Mouse (Mus musculus) G1E (cell line): Measurements from ENCODE around the gene Lyst. TPM values are rescaled to one million over a fixed set of nuclear protein-coding genes. Genes with fewer than 3 reads are reported as not detected.

ENCODE experiments used
- ATAC-seq: 2 replicates; pipeline ENCODE4 v1.8.0; 2016; ENCODE audit warnings: mild to moderate bottlenecking; ENCODE audit not compliant: insufficient number of reproducible peaks, poor library complexity, low FRiP score, severe bottlenecking; ENCODE audit errors: extremely low read depth
- DNase-seq: peaks from one replicate; pipeline ENCODE4 v3.0.0; 2012; ENCODE audit warnings: low spot score
- H3K27me3 ChIP-seq: 2 replicates; pipeline ENCODE4 v1.6.1; 2012; ENCODE audit warnings: mild to moderate bottlenecking, low read length, inconsistent platforms; ENCODE audit not compliant: insufficient read depth
- H3K36me3 ChIP-seq: replicated peaks from 2 replicates; pipeline ENCODE3; 2012; ENCODE audit warnings: mild to moderate bottlenecking, inconsistent platforms
- H3K4me1 ChIP-seq: 2 replicates; pipeline ENCODE4 v1.6.1; 2012; ENCODE audit warnings: low read depth, low read length, inconsistent platforms, mixed read lengths; ENCODE audit not compliant: insufficient read depth
- H3K4me3 ChIP-seq: 2 replicates; pipeline ENCODE4 v1.5.1; 2012; ENCODE audit warnings: low read depth, mild to moderate bottlenecking, inconsistent platforms, low read length, moderate library complexity, mixed read lengths
- H3K9me3 ChIP-seq: replicated peaks from 2 replicates; pipeline ENCODE4 v1.6.1; 2012; ENCODE audit warnings: inconsistent platforms
- CTCF ChIP-seq: IDR thresholded peaks from 2 replicates; pipeline ENCODE4 v1.5.1; 2012; ENCODE audit warnings: low read depth, low read length, inconsistent platforms, mixed read lengths
- GATA1 ChIP-seq: IDR thresholded peaks from 2 replicates; pipeline ENCODE4 v1.6.1; 2012; ENCODE audit warnings: borderline replicate concordance, low read length, inconsistent platforms, mixed read lengths
- GATA2 ChIP-seq: IDR thresholded peaks from 2 replicates; pipeline ENCODE4 v1.6.1; 2012; ENCODE audit warnings: low read depth, low read length, inconsistent platforms, borderline replicate concordance
- POLR2AphosphoS5 ChIP-seq: IDR thresholded peaks from 2 replicates; pipeline ENCODE4 v1.6.1; 2012; ENCODE audit warnings: low read depth, low read length, inconsistent platforms; ENCODE audit not compliant: insufficient replicate concordance
- TAL1 ChIP-seq: conservative IDR thresholded peaks from 2 replicates; pipeline ENCODE4 v1.6.1; 2012; ENCODE audit warnings: low read depth, low read length, inconsistent platforms, mixed read lengths
- polyA plus RNA-seq: library from polyadenylated mRNA; stranded (reverse); fragments of >175 nt; gene quantifications from 2 replicates; pipeline ENCODE4 v1.2.3, GENCODE M21; 2012
- total RNA-seq, 2 experiments: library from RNA; stranded (forward) in 1 of 2; stranded (reverse) in 1 of 2; fragments of 200-1000 nt in 1 of 2; fragments of >200 nt in 1 of 2; fragmentation: Nextera tagmentation in 1 of 2; gene quantifications; 2 replicates each; pipeline ENCODE4 v1.2.3; 2014 to 2017

The Lyst gene
- total and polyA plus RNA-seq, 3 experiments: 0.57 to 22.0 (median 19.2) TPM

DNA sequence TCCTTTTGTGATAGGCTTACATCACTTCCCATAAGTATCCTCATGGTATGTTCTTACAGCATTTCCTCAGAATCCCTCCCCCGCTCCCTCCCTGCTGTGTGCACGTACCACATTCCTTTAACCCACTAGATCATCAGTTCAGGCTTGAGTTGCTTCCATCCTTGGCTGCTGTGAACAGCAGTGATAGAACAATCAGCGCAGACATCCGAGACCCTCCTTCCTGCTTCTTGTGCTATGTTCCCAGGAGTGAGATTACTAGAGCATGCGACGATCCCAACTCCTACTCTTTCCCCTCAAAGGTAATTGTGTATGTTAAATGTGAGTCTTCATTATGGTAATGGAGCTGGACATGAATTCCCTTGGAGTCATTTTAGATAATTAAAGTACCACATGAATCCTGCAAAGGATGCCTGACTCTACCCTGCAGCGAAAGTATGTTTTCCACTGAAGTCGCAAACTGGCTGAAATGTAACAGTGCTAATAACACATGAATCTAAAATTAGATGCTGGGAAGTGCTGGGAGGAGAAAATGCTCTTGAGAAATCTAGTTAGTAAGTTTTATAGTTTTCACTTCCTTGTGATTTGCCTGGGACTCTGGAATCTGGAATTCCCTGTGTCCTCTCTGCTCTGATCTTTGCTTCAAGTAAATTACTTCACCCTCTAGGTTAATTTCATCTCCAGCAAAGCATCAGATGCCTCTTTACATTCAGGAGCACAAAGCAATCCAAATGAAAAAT is 13.6 kb upstream of the Lyst start:
- TF ChIP-seq TAL1: no peak
- TF ChIP-seq GATA2: no peak
- no peak for TF ChIP-seq CTCF
- no peak for TF ChIP-seq POLR2AphosphoS5
- TF ChIP-seq GATA1: no peak
- Histone ChIP-seq H3K4me3 (no peak overlapping the region), H3K36me3 (no peaks in the 10 kb centered on the region), H3K27me3 (peaks cover 13% of the 10 kb centered on the region; the same call in 1 of the 2 replicates), H3K9me3 (no peaks in the 10 kb centered on the region), H3K4me1 (no peaks in the 10 kb centered on the region)
- ATAC-seq (no peak), DNase-seq (no peak)

DNA sequence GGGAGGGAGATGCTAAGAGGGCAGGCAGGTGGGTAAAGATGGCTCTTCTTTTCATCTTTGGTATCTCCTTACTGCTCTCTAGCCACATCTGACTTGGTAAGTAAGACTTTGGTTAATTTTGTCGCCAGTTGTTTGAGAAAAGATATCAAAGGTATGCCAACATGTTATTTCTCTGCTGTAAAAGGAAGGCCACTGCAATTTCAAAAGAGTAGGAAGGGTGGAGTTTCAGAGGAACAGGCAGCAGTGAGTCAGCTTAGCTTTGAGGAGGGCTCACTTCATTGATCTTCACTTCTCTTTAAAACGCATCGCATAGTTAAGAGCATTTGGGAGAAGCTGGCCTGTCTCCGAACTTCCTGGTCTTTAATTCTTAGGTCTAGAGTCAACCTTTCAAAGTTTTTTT is 8.2 kb upstream of the Lyst start:
- Histone ChIP-seq H3K4me3 (no peak overlapping the region), H3K4me1 (no peaks in the 10 kb centered on the region; the same call in 1 of the 2 replicates), H3K36me3 (no peaks in the 10 kb centered on the region), H3K9me3 (no peaks in the 10 kb centered on the region), H3K27me3 (peaks cover 15% of the 10 kb centered on the region; the same call in 1 of the 2 replicates)
- ATAC-seq (no peak), DNase-seq (no peak)
- TF ChIP-seq GATA2 (no peak), GATA1 (no peak), CTCF (no peak), POLR2AphosphoS5 (no peak), TAL1 (no peak)

DNA sequence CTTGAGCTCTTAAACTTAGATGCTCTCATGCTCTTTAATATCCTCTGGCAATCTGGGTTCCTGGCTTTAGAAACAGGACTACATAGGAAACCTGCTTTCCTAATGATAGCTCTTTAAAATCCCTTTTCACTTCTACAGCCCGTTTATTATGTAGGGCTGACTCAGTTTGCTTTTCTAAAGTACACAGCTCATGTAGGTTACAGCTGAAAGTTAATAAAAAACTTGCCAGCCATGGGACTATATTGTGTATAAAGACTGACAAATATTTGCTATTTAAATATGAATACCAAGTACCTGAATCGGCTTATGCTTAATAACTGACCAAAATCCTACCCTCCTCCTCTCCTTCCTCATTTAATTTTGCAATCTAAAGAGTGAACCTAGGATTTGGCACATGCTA is 6.7 kb upstream of the Lyst start:
- Histone ChIP-seq H3K9me3 (no peaks in the 10 kb centered on the region), H3K4me3 (no peak overlapping the region), H3K4me1 (no peaks in the 10 kb centered on the region; the same call in 1 of the 2 replicates), H3K27me3 (peaks cover 15% of the 10 kb centered on the region; the same call in 1 of the 2 replicates), H3K36me3 (no peaks in the 10 kb centered on the region)
- TF ChIP-seq GATA2: no peak
- no peak for TF ChIP-seq TAL1
- no peak for TF ChIP-seq GATA1
- TF ChIP-seq CTCF: no peak
- TF ChIP-seq POLR2AphosphoS5: no peak
- no peak for DNase-seq
- ATAC-seq: no peak

DNA sequence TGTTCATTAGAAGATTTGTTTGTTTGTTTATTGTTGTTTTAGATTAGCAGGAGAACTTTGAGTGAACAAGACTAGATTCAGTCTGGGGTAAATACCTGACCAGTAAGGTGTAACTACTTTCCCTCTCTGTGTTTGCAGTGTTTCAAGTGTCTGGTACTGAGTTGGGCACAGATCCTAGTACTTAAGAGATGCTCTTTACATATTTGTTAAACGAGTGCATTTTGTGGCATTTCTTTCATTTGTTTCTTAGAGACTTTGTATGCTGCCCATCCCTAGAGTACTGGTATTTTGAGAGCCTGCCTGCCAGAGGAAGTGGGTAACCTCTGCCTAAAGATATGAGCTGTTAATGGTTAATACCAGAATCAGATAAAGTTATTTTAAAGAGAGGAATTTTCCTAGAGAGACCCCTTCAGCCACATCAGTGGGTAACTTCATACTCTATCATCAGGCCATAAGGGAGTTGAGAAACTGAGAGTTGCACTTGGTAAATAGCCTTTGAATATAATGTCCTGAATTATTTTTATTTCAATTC is 2.5 kb upstream of the Lyst start:
- Histone ChIP-seq H3K27me3 (0 out of 2 replicates have a peak, but pooled peaks cover 4% of the 10 kb centered on the region), H3K36me3 (no peaks in the 10 kb centered on the region), H3K4me1 (peaks cover 16% of the 10 kb centered on the region), H3K4me3 (no peak overlapping the region), H3K9me3 (no peaks in the 10 kb centered on the region)
- no peak for ATAC-seq
- DNase-seq: no peak
- TF ChIP-seq GATA1 (no peak), POLR2AphosphoS5 (no peak), CTCF (no peak), GATA2 (no peak), TAL1 (no peak)

DNA sequence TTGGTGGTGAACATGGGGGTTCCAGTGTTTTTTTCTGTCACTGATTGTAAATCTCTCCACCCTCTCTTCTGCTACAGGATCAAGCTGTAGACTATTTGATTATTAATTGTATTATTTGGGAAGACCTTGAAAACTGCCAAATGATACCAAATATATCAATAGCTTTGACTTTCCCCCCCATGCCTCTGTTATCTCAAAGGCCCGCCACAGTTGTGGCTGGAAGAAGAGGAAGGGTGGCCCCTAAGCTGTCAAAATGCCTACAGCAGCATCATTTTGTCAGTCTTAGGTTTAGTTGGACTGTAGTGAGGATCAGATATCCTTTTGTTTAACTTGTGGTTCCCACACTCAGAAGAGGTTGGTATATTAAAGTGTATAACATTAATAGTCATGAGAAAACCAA is 1.7 kb upstream of the Lyst start:
- Histone ChIP-seq H3K27me3 (no peaks in the 10 kb centered on the region), H3K36me3 (no peaks in the 10 kb centered on the region), H3K9me3 (no peaks in the 10 kb centered on the region), H3K4me1 (peaks cover 16% of the 10 kb centered on the region), H3K4me3 (no peak overlapping the region)
- TF ChIP-seq POLR2AphosphoS5 (no peak), GATA1 (no peak), CTCF (no peak), GATA2 (no peak), TAL1 (no peak)
- no peak for DNase-seq
- no peak for ATAC-seq

DNA sequence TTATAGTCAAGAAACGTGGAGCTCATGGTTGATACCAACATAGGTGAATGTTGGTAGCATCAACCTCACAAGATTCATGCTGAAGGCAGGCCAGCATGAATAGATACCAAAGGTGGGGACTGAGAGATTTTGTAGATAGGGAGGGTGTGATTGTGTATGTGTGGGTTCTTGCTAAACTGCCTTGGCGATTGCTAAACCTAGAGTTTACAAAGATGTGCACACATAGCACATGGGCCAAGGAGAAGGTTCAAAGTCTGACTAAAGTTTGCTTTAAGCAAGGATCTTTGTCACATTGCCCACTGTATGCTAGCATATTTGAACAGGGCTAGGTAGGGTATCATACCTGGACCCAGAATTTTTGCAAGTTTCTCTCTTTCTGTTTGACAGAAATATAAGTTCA is 1.2 kb upstream of the Lyst start:
- TF ChIP-seq GATA1 (no peak), GATA2 (no peak), POLR2AphosphoS5 (no peak), CTCF (no peak), TAL1 (no peak)
- H3K4me1 ChIP-seq: peaks cover 16% of the 10 kb centered on the region
- DNase-seq (no peak), ATAC-seq (no peak)
- H3K4me3 ChIP-seq: no peak overlapping the region
- H3K9me3 ChIP-seq: no peaks in the 10 kb centered on the region
- no peaks in the 10 kb centered on the region for H3K36me3 ChIP-seq
- H3K27me3 ChIP-seq: no peaks in the 10 kb centered on the region

DNA sequence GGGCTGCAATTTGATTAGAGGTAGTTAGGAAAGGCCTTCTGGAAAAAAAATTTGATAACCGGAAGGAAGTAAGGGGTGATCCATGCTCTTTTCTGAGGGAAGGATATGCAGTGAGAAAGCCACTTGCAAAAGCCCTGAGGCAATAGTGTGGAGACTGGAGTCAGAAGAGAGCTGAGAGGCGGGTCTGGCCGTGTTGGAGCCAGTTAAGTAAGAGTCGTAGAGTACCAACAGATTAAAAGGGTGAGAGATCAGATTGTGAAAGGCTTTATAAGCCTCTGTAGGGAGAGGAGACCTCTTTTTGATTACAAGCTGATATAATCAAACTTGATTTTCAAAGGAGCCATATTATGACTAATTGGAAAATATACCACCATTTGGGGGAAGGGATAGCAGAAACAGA is 1.7 kb downstream of the Lyst start:
- Histone ChIP-seq H3K4me1 (peaks cover 16% of the 10 kb centered on the region), H3K9me3 (no peaks in the 10 kb centered on the region), H3K36me3 (no peaks in the 10 kb centered on the region), H3K27me3 (no peaks in the 10 kb centered on the region), H3K4me3 (no peak overlapping the region)
- TF ChIP-seq GATA1 (no peak), CTCF (no peak), TAL1 (no peak), POLR2AphosphoS5 (no peak), GATA2 (no peak)
- ATAC-seq (no peak), DNase-seq (no peak)
